Mouse (Mus musculus): Measurements from ENCODE around the gene Lingo2. TPM values are rescaled to one million over a fixed set of nuclear protein-coding genes. Genes with fewer than 3 reads are reported as not detected.

Gene Lingo2
- total and polyA plus RNA-seq, 3 experiments: not detected

DNA sequence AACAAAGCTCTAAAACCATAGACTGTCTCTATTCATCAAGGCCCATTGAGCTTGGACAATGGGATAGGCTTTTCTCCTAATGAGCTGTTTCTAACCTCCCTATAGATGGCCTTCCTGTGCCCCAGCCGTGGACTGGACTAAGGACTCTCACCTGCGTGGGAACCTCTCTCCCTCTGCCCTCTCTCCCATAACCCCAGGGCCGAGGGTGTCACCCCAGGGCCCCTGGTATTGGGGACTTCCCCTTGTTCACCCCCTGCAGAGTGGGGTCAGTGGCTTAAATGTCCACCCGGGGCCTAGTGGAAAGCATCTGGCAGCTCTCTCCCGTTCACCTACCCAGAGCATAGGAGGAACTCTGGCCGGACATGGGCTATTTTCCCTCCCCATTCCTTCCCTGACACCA is 965.5 kb downstream of the Lingo2 start:
- no peak for TF ChIP-seq E2F4 (IDR thresholded peaks at IDR 0.05; ENCODE audit: insufficient replicate concordance, low read depth, low read length)
- TF ChIP-seq KAT2A (IDR thresholded peaks at IDR 0.05; ENCODE audit: insufficient replicate concordance, low read length): no peak
- dilution Hi-C loops (cut with MboI; ENCODE audit: extremely low pct_ligation_motif_present, extremely low pct_unique_long_range_greater_than_20kb, low sequenced_read_pairs): no loop called here

DNA sequence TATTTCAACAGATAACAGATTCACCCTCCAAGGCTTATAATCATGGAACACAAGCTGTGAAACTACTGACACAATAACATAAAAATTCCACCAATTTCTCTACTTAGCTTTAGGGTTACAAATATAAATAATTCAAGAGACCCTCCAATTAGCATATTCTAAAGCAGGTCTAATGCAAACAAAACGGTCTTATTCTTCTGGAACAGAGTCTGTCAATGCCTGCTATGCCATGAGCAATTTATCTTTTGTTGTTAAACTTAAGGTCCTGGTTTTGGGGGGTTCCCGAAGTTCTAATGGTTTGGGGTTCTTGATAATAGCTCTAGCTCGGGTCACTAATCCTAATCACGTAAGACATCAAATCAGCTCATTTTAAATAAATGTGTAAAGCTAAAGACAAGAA is 988.0 kb downstream of the Lingo2 start:
- in situ Hi-C loops (cut with MboI; ENCODE audit: low pct_ligation_motif_present, low pct_unique_long_range_greater_than_20kb, low sequenced_read_pairs) (no loop called here), dilution Hi-C loops (cut with MboI; ENCODE audit: extremely low pct_ligation_motif_present, extremely low pct_unique_long_range_greater_than_20kb, low sequenced_read_pairs) (no loop called here)
- TF ChIP-seq KAT2A (IDR thresholded peaks at IDR 0.05; ENCODE audit: insufficient replicate concordance, low read length) (no peak), USF1 (IDR thresholded peaks at IDR 0.05; ENCODE audit: low read depth, low read length) (no peak), TCF12 (IDR thresholded peaks at IDR 0.05; ENCODE audit: low read depth, low read length) (no peak), GABPA (IDR thresholded peaks at IDR 0.05; ENCODE audit: insufficient replicate concordance, low read depth, low read length) (no peak), CHD1 (IDR thresholded peaks at IDR 0.05; ENCODE audit: low read depth, low read length) (no peak), SMC3 (IDR thresholded peaks at IDR 0.05; ENCODE audit: low read depth, low read length) (no peak), RAD21 (IDR thresholded peaks at IDR 0.05; ENCODE audit: low read depth, low read length) (no peak), ETS1 (conservative IDR thresholded peaks at IDR 0.05; ENCODE audit: low read depth, low read length) (no peak), MXI1 (IDR thresholded peaks at IDR 0.05; ENCODE audit: low read depth, low read length) (no peak), NELFE (IDR thresholded peaks at IDR 0.05; ENCODE audit: low read depth, low read length) (no peak), POLR2AphosphoS2 (IDR thresholded peaks at IDR 0.05; ENCODE audit: low read depth, low read length) (no peak), MEF2A (IDR thresholded peaks at IDR 0.05; ENCODE audit: borderline replicate concordance, low read depth, low read length) (no peak), ZKSCAN1 (IDR thresholded peaks at IDR 0.05; ENCODE audit: borderline replicate concordance, low read depth, low read length) (no peak), EP300 (IDR thresholded peaks at IDR 0.05; ENCODE audit: low read length) (no peak), JUN (IDR thresholded peaks at IDR 0.05; ENCODE audit: insufficient read depth, low read depth, low read length) (no peak), MAX (IDR thresholded peaks at IDR 0.05; ENCODE audit: low read length) (no peak), ZC3H11A (IDR thresholded peaks at IDR 0.05; ENCODE audit: low read depth, low read length) (no peak), HCFC1 (IDR thresholded peaks at IDR 0.05; ENCODE audit: low read depth, low read length) (no peak), TBP (conservative IDR thresholded peaks at IDR 0.05; ENCODE audit: low read depth, low read length) (no peak)
- Histone ChIP-seq H3K9me3 (replicated peaks; ENCODE audit: low read length) (no peaks in the 10 kb centered on the region), H3K9ac (ENCODE audit: insufficient read depth, low read depth) (no peak overlapping the region), H3K36me3 (replicated peaks in 1 of 2; ENCODE audit: control insufficient read depth in 1 of 2, insufficient read depth in 1 of 2, low read length in 1 of 2) (no peaks in the 10 kb centered on the region), H3K27me3 (replicated peaks) (no peaks in the 10 kb centered on the region), H3K4me1 (ENCODE audit: control insufficient read depth in 1 of 2, insufficient read depth in 2 of 2) (no peaks in the 10 kb centered on the region), H3K4me2 (ENCODE audit: insufficient read depth, low read depth, poor library complexity, severe bottlenecking) (no peak overlapping the region), H3K27ac (ENCODE audit: insufficient read depth, low read depth) (no peak overlapping the region), H3K4me3 (replicated peaks in 1 of 3; ENCODE audit: low read depth in 2 of 3, low read length in 2 of 3, poor library complexity in 1 of 3) (no peak overlapping the region), H3K79me2 (replicated peaks; ENCODE audit: control insufficient read depth, extremely low read depth, insufficient read depth, poor library complexity, severe bottlenecking) (no peaks in the 10 kb centered on the region)
- no peak for DNase-seq (ENCODE audit: extremely low read depth)

More for the DNA sequence above, 965.5 kb downstream of the Lingo2 start:
- Histone ChIP-seq H3K4me3 (replicated peaks in 1 of 3; ENCODE audit: low read depth in 2 of 3, low read length in 2 of 3, poor library complexity in 1 of 3) (no peak overlapping the region), H3K4me1 (ENCODE audit: control insufficient read depth in 1 of 2, insufficient read depth in 2 of 2) (no peaks in the 10 kb centered on the region), H3K27ac (ENCODE audit: insufficient read depth, low read depth) (no peak overlapping the region), H3K4me2 (ENCODE audit: insufficient read depth, low read depth, poor library complexity, severe bottlenecking) (no peak overlapping the region), H3K9ac (ENCODE audit: insufficient read depth, low read depth) (no peak overlapping the region), H3K36me3 (replicated peaks in 1 of 2; ENCODE audit: control insufficient read depth in 1 of 2, insufficient read depth in 1 of 2, low read length in 1 of 2) (no peaks in the 10 kb centered on the region), H3K9me3 (replicated peaks; ENCODE audit: low read length) (peaks cover 7% of the 10 kb centered on the region), H3K27me3 (replicated peaks) (no peaks in the 10 kb centered on the region), H3K79me2 (replicated peaks; ENCODE audit: control insufficient read depth, extremely low read depth, insufficient read depth, poor library complexity, severe bottlenecking) (no peaks in the 10 kb centered on the region)
- in situ Hi-C loops (cut with MboI; ENCODE audit: low pct_ligation_motif_present, low pct_unique_long_range_greater_than_20kb, low sequenced_read_pairs): no loop called here
- DNase-seq (ENCODE audit: extremely low read depth): no peak
